Mouse (Mus musculus): ENCODE measurements around the gene Egfem1. TPM values are rescaled to one million over a fixed set of nuclear protein-coding genes. Genes with fewer than 3 reads are reported as not detected.

Gene Egfem1
- polyA plus RNA-seq, 1 experiment = 12.9 TPM

GRCm38 (mm10) chr3:29132054-29132931, 50.5 kb downstream of the Egfem1 start:
- Histone ChIP-seq H3K4me3 (ENCODE audit: insufficient read depth, low read length) (no peak overlapping the region), H3K27ac (ENCODE audit: insufficient read depth, low read length) (no peak overlapping the region), H3K4me1 (ENCODE audit: control insufficient read depth, insufficient read depth, low read length) (peaks cover 4% of the 10 kb centered on the region; the same call in 1 of the 2 replicates)
- no peak for TF ChIP-seq CTCF (IDR thresholded peaks at IDR 0.05; ENCODE audit: extremely low read depth, insufficient read depth, low read length)

- Histone ChIP-seq H3K4me3 (ENCODE audit: insufficient read depth, low read length) (no peak overlapping the region), H3K27ac (ENCODE audit: insufficient read depth, low read length) (no peak overlapping the region), H3K4me1 (ENCODE audit: control insufficient read depth, insufficient read depth, low read length) (peaks cover 4% of the 10 kb centered on the region; the same call in 1 of the 2 replicates)
- no peak for TF ChIP-seq CTCF (IDR thresholded peaks at IDR 0.05; ENCODE audit: extremely low read depth, insufficient read depth, low read length)
- TF ChIP-seq POLR2A (IDR thresholded peaks at IDR 0.05; ENCODE audit: extremely low read depth, insufficient read depth, low read length) = no peak
These were observed 52.7 kb downstream of the Egfem1 start for GRCm38 (mm10) chr3:29134509-29134908.

- no peak for TF ChIP-seq CTCF (IDR thresholded peaks at IDR 0.05; ENCODE audit: extremely low read depth, insufficient read depth, low read length)
- no peak for TF ChIP-seq POLR2A (IDR thresholded peaks at IDR 0.05; ENCODE audit: extremely low read depth, insufficient read depth, low read length)
- Histone ChIP-seq H3K4me3 (ENCODE audit: insufficient read depth, low read length) (no peak overlapping the region), H3K27ac (ENCODE audit: insufficient read depth, low read length) (no peak overlapping the region), H3K4me1 (ENCODE audit: control insufficient read depth, insufficient read depth, low read length) (peaks cover 4% of the 10 kb centered on the region; the same call in 1 of the 2 replicates)
These were observed 53.6 kb downstream of the Egfem1 start for GRCm38 (mm10) chr3:29135176-29136064.

GRCm38 (mm10) chr3:29136065-29136955, 54.5 kb downstream of the Egfem1 start:
- TF ChIP-seq CTCF (IDR thresholded peaks at IDR 0.05; ENCODE audit: extremely low read depth, insufficient read depth, low read length) (no peak), POLR2A (IDR thresholded peaks at IDR 0.05; ENCODE audit: extremely low read depth, insufficient read depth, low read length) (no peak)
- Histone ChIP-seq H3K27ac (ENCODE audit: insufficient read depth, low read length) (no peak overlapping the region), H3K4me1 (ENCODE audit: control insufficient read depth, insufficient read depth, low read length) (peaks cover 4% of the 10 kb centered on the region; the same call in 1 of the 2 replicates), H3K4me3 (ENCODE audit: insufficient read depth, low read length) (no peak overlapping the region)

- TF ChIP-seq CTCF (IDR thresholded peaks at IDR 0.05; ENCODE audit: extremely low read depth, insufficient read depth, low read length) = no peak
- TF ChIP-seq POLR2A (IDR thresholded peaks at IDR 0.05; ENCODE audit: extremely low read depth, insufficient read depth, low read length) = no peak
- Histone ChIP-seq H3K4me1 (ENCODE audit: control insufficient read depth, insufficient read depth, low read length) (no peaks in the 10 kb centered on the region; the same call in 1 of the 2 replicates), H3K27ac (ENCODE audit: insufficient read depth, low read length) (no peak overlapping the region), H3K4me3 (ENCODE audit: insufficient read depth, low read length) (no peak overlapping the region)
These were observed 86.6 kb downstream of the Egfem1 start for GRCm38 (mm10) chr3:29168401-29168800.

- no peak overlapping the region for H3K27ac ChIP-seq (ENCODE audit: insufficient read depth, low read length)
- H3K4me1 ChIP-seq (ENCODE audit: control insufficient read depth, insufficient read depth, low read length) = no peaks in the 10 kb centered on the region; the same call in 1 of the 2 replicates
- TF ChIP-seq CTCF (IDR thresholded peaks at IDR 0.05; ENCODE audit: extremely low read depth, insufficient read depth, low read length) (no peak), POLR2A (IDR thresholded peaks at IDR 0.05; ENCODE audit: extremely low read depth, insufficient read depth, low read length) (no peak)
- no peak overlapping the region for H3K4me3 ChIP-seq (ENCODE audit: insufficient read depth, low read length)
These were observed 87.2 kb downstream of the Egfem1 start for GRCm38 (mm10) chr3:29169003-29169402.

GRCm38 (mm10) chr3:29176991-29177390, 95.2 kb downstream of the Egfem1 start:
- TF ChIP-seq CTCF (IDR thresholded peaks at IDR 0.05; ENCODE audit: extremely low read depth, insufficient read depth, low read length) = no peak
- TF ChIP-seq POLR2A (IDR thresholded peaks at IDR 0.05; ENCODE audit: extremely low read depth, insufficient read depth, low read length) = no peak
- Histone ChIP-seq H3K4me1 (ENCODE audit: control insufficient read depth, insufficient read depth, low read length) (no peaks in the 10 kb centered on the region), H3K4me3 (ENCODE audit: insufficient read depth, low read length) (no peak overlapping the region), H3K27ac (ENCODE audit: insufficient read depth, low read length) (no peak overlapping the region)

GRCm38 (mm10) chr3:29182988-29183387, 101.2 kb downstream of the Egfem1 start:
- TF ChIP-seq CTCF (IDR thresholded peaks at IDR 0.05; ENCODE audit: extremely low read depth, insufficient read depth, low read length) = no peak
- no peak for TF ChIP-seq POLR2A (IDR thresholded peaks at IDR 0.05; ENCODE audit: extremely low read depth, insufficient read depth, low read length)
- H3K27ac ChIP-seq (ENCODE audit: insufficient read depth, low read length) = no peak overlapping the region
- H3K4me1 ChIP-seq (ENCODE audit: control insufficient read depth, insufficient read depth, low read length) = peaks cover 1% of the 10 kb centered on the region; the same call in 1 of the 2 replicates
- H3K4me3 ChIP-seq (ENCODE audit: insufficient read depth, low read length) = no peak overlapping the region

Measured in cortical plate, adult 2 months (tissue).